Mouse (Mus musculus): ENCODE measurements around the gene Stox2. TPM values are rescaled to one million over a fixed set of nuclear protein-coding genes. Genes with fewer than 3 reads are reported as not detected.
"Not testable (repeated sequence)": the region's sequence is repeated elsewhere in the genome, so short reads cannot be mapped to it uniquely, and the experiment has no call there.

Gene Stox2
- total and polyA plus RNA-seq, 3 experiments, result 0.27 TPM; not detected in 2

- Histone ChIP-seq H3K4me3 (ENCODE audit: low read depth, low read length) (no peak overlapping the region), H3K9me3 (replicated peaks) (no peaks in the 10 kb centered on the region), H3K36me3 (replicated peaks) (no peaks in the 10 kb centered on the region), H3K4me1 (ENCODE audit: insufficient read depth, low read depth, low read length) (no peaks in the 10 kb centered on the region), H3K27me3 (ENCODE audit: insufficient read depth, low read length) (peaks cover 6% of the 10 kb centered on the region; the same call in 1 of the 2 replicates)
- DNase-seq (ENCODE audit: low spot score) (no peak), ATAC-seq (ENCODE audit: extremely low read depth, insufficient number of reproducible peaks, low FRiP score, poor library complexity, severe bottlenecking) (no peak)
- no peak for TF ChIP-seq GATA1 (IDR thresholded peaks at IDR 0.05; ENCODE audit: borderline replicate concordance, low read length)
- no peak for TF ChIP-seq POLR2AphosphoS5 (IDR thresholded peaks at IDR 0.05; ENCODE audit: insufficient replicate concordance, low read depth, low read length)
- no peak for TF ChIP-seq TAL1 (conservative IDR thresholded peaks at IDR 0.05; ENCODE audit: low read depth, low read length)
- TF ChIP-seq CTCF (IDR thresholded peaks at IDR 0.05; ENCODE audit: low read depth, low read length), result no peak
- TF ChIP-seq GATA2 (IDR thresholded peaks at IDR 0.05; ENCODE audit: borderline replicate concordance, low read depth, low read length), result no peak
These were observed 10.3 kb downstream of the Stox2 start for GRCm38 (mm10) chr8:47435861-47436260.

- no peak for ATAC-seq (ENCODE audit: extremely low read depth, insufficient number of reproducible peaks, low FRiP score, poor library complexity, severe bottlenecking)
- TF ChIP-seq GATA2 (IDR thresholded peaks at IDR 0.05; ENCODE audit: borderline replicate concordance, low read depth, low read length) (no peak), TAL1 (conservative IDR thresholded peaks at IDR 0.05; ENCODE audit: low read depth, low read length) (no peak), GATA1 (IDR thresholded peaks at IDR 0.05; ENCODE audit: borderline replicate concordance, low read length) (no peak), POLR2AphosphoS5 (IDR thresholded peaks at IDR 0.05; ENCODE audit: insufficient replicate concordance, low read depth, low read length) (no peak), CTCF (IDR thresholded peaks at IDR 0.05; ENCODE audit: low read depth, low read length) (no peak)
These were observed 10.8 kb downstream of the Stox2 start for GRCm38 (mm10) chr8:47435412-47435811.

GRCm38 (mm10) chr8:47431263-47431662, 14.9 kb downstream of the Stox2 start:
- no peak for ATAC-seq (ENCODE audit: extremely low read depth, insufficient number of reproducible peaks, low FRiP score, poor library complexity, severe bottlenecking)

More at GRCm38 (mm10) chr8:47435412-47435811, 10.8 kb downstream of the Stox2 start:
- Histone ChIP-seq H3K4me3 (ENCODE audit: low read depth, low read length) (no peak overlapping the region), H3K27me3 (ENCODE audit: insufficient read depth, low read length) (peaks cover 6% of the 10 kb centered on the region; the same call in 1 of the 2 replicates), H3K4me1 (ENCODE audit: insufficient read depth, low read depth, low read length) (no peaks in the 10 kb centered on the region), H3K36me3 (replicated peaks) (no peaks in the 10 kb centered on the region), H3K9me3 (replicated peaks) (no peaks in the 10 kb centered on the region)
- DNase-seq (ENCODE audit: low spot score), result no peak

GRCm38 (mm10) chr8:47414258-47414525, 32.0 kb downstream of the Stox2 start:
- not testable (repeated sequence) for H3K36me3 ChIP-seq (replicated peaks); DNase-seq (ENCODE audit: low spot score); H3K4me1 ChIP-seq (ENCODE audit: insufficient read depth, low read depth, low read length); ATAC-seq (ENCODE audit: extremely low read depth, insufficient number of reproducible peaks, low FRiP score, poor library complexity, severe bottlenecking); H3K27me3 ChIP-seq (ENCODE audit: insufficient read depth, low read length); H3K4me3 ChIP-seq (ENCODE audit: low read depth, low read length)
- peaks cover 15% of the 10 kb centered on the region for H3K9me3 ChIP-seq (replicated peaks)

More at GRCm38 (mm10) chr8:47431263-47431662, 14.9 kb downstream of the Stox2 start:
- Histone ChIP-seq H3K9me3 (replicated peaks) (no peaks in the 10 kb centered on the region), H3K36me3 (replicated peaks) (no peaks in the 10 kb centered on the region), H3K4me1 (ENCODE audit: insufficient read depth, low read depth, low read length) (no peaks in the 10 kb centered on the region), H3K4me3 (ENCODE audit: low read depth, low read length) (no peak overlapping the region), H3K27me3 (ENCODE audit: insufficient read depth, low read length) (peaks cover 6% of the 10 kb centered on the region; the same call in 1 of the 2 replicates)
- no peak for TF ChIP-seq GATA1 (IDR thresholded peaks at IDR 0.05; ENCODE audit: borderline replicate concordance, low read length)
- TF ChIP-seq POLR2AphosphoS5 (IDR thresholded peaks at IDR 0.05; ENCODE audit: insufficient replicate concordance, low read depth, low read length), result no peak
- TF ChIP-seq CTCF (IDR thresholded peaks at IDR 0.05; ENCODE audit: low read depth, low read length), result no peak
- TF ChIP-seq TAL1 (conservative IDR thresholded peaks at IDR 0.05; ENCODE audit: low read depth, low read length), result no peak
- no peak for DNase-seq (ENCODE audit: low spot score)

GRCm38 (mm10) chr8:47413524-47414257, 32.5 kb downstream of the Stox2 start:
- no peak for TF ChIP-seq GATA2 (IDR thresholded peaks at IDR 0.05; ENCODE audit: borderline replicate concordance, low read depth, low read length)
- Histone ChIP-seq H3K27me3 (ENCODE audit: insufficient read depth, low read length) (no peaks in the 10 kb centered on the region), H3K36me3 (replicated peaks) (no peaks in the 10 kb centered on the region), H3K9me3 (replicated peaks) (peaks cover 15% of the 10 kb centered on the region), H3K4me1 (ENCODE audit: insufficient read depth, low read depth, low read length) (no peaks in the 10 kb centered on the region), H3K4me3 (ENCODE audit: low read depth, low read length) (no peak overlapping the region)
- ATAC-seq (ENCODE audit: extremely low read depth, insufficient number of reproducible peaks, low FRiP score, poor library complexity, severe bottlenecking) (no peak), DNase-seq (ENCODE audit: low spot score) (no peak)

GRCm38 (mm10) chr8:47412696-47413523, 33.3 kb downstream of the Stox2 start:
- no peaks in the 10 kb centered on the region for H3K27me3 ChIP-seq (ENCODE audit: insufficient read depth, low read length)
- no peak for DNase-seq (ENCODE audit: low spot score)
- H3K36me3 ChIP-seq (replicated peaks), result no peaks in the 10 kb centered on the region
- no peak for ATAC-seq (ENCODE audit: extremely low read depth, insufficient number of reproducible peaks, low FRiP score, poor library complexity, severe bottlenecking)
- H3K4me1 ChIP-seq (ENCODE audit: insufficient read depth, low read depth, low read length), result no peaks in the 10 kb centered on the region
- peaks cover 15% of the 10 kb centered on the region for H3K9me3 ChIP-seq (replicated peaks)
- TF ChIP-seq GATA1 (IDR thresholded peaks at IDR 0.05; ENCODE audit: borderline replicate concordance, low read length), result no peak
- no peak for TF ChIP-seq POLR2AphosphoS5 (IDR thresholded peaks at IDR 0.05; ENCODE audit: insufficient replicate concordance, low read depth, low read length)
- TF ChIP-seq GATA2 (IDR thresholded peaks at IDR 0.05; ENCODE audit: borderline replicate concordance, low read depth, low read length), result no peak
- no peak for TF ChIP-seq CTCF (IDR thresholded peaks at IDR 0.05; ENCODE audit: low read depth, low read length)
- H3K4me3 ChIP-seq (ENCODE audit: low read depth, low read length), result no peak overlapping the region

Measured in G1E (cell line).